Mouse (Mus musculus) B cell, adult 2 months (primary cell): ENCODE data around the gene Matn1.
A peak's percentile ranks its signal among the peaks of the same experiment; 100 is the strongest.

ENCODE experiments used
- DNase-seq, 2 experiments: peaks; one replicate each; pipeline ENCODE4 v3.0.0; 2022

The Matn1 gene

DNA sequence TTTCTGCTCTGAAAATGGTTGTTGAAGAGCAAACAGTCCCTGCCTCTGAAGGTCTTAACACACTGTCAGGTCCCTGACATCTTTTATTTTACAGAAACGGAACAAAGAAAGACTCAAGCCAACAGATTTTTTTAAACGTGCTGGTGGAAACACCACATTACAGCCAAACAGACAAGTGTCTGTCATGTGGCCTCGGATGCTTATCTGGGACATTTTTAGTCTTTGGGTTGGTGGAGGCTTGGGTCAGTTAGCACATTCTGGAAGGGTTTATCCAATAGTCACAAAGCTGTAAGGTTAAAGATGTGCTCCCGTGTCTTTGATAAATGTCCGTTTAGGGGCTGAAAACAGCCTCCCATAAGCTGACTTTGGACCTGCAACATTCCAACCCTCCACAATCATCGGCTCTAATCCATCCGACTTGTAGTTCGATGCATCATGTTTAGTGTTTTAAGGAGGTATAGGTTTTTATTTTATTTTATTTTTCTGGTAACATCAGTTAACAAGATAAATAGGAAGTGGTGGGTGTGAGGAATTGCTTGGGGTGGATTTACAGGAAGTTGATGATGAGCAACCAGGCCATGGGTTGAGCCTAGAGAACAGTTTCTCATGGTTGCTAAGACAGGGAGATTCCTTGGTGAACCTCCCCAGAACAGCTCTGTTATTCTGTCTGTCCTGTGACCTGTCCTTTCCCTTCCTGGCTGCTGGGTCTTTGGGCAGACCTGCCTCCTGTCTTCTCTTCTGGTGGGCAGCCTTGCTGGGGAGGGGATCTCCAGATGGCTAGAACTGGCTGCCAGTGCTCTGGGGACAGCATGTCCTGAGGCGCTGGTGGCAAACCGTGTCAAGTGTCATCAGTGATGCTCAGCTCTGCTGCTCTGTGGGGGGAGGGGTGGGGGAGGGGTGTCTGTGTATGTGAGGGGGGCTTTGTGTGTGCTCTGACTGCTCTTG is 25.1 kb upstream of the Matn1 start:
- peak; percentile 47 to 48 for DNase-seq

DNA sequence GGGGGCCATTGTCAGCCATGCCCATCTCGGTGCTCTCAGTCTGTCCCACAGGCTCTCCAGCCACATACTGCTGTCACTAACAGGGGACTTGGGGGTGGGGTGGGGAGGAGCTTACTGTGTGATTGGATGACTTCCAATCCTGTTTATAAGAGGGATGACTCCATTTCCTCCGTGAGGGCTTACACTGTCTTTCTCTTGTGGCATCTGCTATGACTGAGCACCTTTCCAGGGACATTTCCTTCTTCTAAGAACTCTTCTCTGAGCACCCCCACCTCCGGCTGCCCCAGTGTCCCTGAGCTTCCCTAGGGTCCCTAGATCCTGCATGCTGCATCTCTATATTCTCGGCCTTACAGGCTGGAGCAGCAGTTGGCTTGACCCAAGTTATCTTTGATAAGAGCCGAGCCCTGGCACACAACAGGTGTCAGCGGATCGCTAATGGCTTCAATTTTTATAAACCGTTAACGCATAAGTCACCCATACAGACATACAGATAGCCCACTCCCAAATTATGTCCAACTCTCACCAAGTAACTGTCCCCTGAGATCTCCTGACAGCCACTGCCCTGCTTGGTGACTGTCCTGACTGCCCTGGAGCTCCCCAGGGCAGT is 24.3 kb upstream of the Matn1 start:
- DNase-seq, result no peak

DNA sequence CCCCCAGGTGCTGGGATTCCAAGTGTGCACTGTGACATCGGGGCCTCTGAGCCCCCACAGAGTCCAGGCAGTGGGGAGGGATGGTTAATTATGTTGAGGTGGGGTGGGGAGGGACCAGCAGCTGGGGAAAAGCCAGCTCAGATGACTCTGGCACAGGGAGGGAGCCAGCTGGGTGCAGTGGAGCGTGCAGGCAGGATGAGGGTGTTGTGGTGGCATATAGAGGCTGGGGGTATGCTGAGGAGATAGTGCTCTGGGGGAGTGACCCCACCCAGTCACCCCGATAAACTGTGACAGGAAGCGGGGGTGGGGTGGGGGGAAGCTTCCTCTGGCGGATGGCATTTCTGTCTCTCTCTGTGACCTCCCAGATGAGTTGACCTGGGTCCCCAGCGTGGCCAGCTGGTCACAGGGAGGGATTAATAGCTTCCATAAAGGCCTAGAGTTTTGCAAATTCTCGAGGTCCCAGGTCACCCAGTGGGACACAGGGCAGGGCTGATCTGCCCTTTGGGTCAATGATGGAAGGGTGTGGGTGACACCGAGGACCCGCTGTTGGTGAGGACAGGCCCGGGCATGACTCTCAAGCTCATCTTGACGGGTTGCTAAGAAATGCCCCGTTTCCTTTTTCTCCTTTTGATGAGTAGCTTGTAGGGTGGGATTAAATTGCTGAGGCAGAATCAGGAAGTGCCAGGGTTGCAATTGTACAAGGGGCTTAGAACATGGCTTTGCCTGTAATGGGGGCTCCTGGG is 23.1 kb upstream of the Matn1 start:
- peak; percentile 79 to 82 for DNase-seq

DNA sequence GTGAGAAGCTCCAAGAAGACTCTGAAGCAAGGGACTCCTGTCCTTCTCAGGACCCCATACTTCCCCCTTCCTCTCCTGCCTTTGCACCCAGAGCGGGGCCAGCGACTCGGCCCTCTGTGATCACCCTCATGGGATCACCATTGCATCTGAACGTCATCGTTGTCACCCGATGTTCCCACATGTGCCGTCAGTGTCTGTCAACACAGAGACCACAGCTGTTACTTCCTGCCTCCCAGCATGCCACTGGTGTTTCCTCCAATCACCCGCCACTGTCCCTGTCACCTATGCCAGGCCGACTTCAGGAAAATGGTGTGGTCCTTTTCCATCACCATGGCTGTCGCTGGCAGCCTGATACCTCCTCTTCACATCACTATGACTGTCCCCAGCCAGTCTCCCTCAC is 22.2 kb upstream of the Matn1 start:
- DNase-seq, result peak; percentile 55 to 62

DNA sequence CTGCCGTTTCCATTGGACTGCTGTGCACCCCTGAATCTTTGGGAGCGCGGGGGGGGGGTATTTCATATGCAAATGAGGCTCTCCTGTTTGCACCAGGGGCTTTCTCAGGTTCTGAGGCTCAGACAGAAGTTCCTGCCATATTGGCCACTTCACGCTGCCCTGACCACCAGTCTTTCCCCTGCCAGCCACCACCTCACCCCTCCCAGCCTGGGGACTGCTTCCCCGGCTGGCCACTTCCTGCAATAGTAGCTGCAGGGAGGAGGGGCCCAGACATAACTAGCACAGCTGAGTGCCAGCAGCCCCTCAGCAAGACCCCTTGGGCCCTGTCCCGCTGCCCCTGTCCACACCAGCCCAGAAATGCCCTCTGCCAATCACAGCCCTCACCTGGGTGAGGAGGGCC is 17.9 kb upstream of the Matn1 start:
- no peak for DNase-seq

DNA sequence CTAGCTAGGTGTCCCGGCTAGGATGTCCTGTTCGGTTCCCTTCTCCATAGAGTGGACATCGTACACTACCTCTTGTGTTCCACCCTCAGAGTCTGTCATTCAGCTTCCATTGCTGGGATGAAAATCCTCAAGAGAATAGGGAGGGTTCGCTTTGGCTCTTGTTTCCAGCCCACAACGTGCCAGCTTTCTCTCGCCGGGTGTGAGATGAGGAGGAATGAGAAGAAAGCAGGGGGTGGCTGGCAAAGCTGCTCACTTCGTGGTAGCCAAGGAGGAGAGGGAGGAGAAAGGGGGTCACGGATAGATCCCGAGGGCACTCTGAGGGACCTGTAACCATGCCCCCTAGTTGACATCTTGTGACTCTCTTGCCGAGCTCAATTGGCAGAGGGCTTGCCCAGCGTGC is 16.4 kb upstream of the Matn1 start:
- DNase-seq, result no peak

DNA sequence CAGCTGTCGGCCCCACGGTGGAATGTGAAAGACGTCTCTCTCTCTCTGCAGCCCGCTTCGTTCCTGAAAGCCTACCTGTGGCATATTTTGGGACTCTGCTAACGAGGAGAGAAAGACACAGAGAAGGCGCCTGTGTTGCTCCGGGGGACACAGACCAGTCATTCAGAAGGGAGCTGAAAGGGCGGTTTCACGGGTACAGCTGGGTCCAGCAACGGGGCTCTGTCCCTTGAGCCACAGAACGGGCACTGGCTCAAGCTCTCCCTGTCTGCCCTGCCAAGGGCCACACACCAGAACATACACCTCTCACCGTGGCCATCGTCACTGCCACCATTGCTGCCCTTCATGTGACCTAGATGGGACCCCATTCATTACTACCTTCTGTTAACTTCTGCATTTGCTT is 1.5 kb upstream of the Matn1 start:
- no peak for DNase-seq

DNA sequence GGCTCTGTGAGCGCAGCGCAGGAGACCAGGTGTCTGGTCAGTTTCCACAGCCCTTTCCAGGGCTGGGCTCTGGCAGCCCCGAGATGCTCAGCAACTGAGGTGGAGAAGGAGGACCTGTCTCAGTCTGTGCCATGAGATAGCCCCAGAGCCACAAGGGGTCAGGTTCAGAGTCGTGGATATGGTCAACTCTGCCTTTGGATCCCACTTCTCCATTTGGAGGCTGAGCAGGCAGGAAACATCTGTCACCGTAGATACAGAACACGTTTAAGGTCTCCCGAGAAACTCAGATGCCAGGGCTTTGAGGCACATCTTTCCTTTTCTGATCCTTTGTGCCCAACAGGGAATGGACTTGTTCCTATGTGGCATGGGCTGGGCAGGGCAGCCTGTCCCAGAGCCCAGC is 594 bp downstream of the Matn1 start:
- no peak for DNase-seq

DNA sequence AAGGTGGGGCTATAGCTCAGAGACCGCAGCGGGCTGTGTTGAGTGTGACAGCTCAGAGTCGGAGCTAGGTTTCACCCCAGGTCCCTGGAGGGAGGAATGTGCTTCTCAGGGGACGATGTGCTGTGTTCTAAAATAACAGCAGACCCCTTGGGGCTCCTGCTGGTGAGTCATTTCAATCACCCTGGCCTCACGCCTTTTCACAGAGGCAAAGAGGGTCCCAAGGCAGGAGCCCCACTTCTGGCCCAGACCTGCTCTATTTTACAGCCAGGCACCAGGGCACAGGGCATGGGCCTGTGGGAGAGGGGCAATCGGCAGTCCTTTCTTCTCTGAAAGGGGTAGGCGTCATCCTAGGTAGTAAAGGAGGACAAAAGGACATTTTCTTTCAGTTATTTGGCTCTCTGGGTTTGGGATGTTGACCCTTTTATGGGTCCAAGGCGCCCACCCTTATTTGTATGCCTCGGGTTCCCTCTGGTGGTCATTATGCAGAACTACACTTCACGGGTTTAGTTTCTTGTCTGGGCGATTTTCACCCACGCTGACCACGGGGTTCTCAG is 3.0 kb downstream of the Matn1 start:
- DNase-seq, result peak; percentile 66 to 67

DNA sequence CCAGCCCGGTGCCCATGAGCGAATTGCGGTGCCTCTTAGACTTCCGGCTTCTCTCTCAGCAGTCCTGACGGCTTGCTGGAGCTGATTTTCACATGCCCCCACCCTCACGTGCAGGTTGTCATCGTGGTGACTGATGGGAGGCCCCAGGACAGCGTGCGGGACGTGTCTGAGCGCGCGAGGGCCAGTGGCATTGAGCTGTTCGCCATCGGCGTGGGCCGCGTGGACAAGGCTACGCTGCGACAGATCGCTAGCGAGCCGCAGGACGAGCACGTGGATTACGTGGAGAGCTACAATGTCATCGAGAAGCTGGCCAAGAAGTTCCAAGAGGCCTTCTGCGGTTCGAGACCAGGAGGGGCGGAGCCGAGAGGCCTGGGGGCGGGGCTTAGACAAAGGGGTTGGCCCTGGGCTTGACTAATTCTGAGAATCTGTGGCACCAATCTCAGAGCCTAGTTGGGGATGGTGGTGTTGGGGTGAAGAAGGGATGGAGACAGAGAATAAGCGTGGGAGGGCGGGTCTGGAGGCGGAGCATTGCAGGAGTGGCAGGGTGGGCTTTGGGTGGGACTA is 5.7 kb downstream of the Matn1 start:
- no peak for DNase-seq

DNA sequence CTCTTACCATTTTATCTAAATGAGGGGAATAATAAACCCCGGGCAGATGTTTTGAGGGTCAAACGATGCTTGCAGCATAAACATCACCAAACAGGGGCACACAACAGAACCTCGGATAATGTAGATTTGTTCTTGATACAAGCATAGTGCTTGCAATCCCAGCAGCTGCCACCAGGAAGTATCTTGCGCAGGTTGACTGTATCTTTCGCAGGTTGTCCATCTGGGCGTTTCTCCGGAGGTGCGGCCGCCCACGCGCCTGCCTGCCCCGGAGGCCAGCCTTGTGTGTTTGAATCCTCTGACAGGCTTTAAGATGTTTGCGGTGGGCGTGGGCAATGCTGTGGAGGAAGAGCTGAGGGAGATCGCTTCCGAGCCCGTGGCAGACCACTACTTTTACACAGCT is 8.3 kb downstream of the Matn1 start:
- peak; percentile 59 to 61 for DNase-seq

DNA sequence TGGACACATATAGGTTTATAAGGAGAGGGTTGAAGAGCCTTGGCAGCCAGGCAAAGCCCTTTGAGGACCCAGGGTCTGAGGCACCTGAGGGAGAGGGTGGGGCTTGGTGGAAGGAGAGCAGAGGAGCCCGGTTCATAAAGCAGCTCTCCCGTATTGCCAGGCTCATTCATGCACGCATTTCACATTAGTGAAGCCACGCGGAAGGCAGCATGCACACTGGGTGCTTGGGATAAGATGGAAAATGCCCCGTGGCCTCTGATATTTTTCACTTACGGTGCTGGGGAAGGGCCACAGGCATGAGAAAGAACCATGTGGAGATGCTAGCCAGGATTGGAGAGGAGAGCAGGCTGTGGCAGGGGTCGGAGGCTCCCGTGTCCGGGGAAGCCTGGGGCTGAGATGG is 13.0 kb downstream of the Matn1 start:
- no peak for DNase-seq

DNA sequence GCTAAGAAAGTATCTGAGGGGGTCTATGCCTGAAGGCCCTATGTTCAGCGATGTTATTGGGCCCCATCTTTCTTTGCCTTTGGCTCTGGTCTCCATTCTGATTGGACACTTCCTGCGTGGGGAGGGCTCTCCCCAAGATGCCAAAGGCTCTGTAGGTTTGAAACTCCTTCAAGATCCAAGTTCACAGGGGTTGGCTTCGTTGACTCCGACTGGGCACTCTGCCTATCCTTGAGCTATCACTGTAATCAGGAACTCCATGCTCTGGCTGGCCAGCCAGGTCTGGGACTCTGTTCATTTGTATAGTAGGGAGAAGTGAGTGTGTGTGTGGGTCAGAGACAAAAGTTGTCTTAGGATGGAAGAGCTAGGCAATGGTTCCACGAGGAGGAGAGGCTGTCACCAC is 14.6 kb downstream of the Matn1 start:
- no peak for DNase-seq

DNA sequence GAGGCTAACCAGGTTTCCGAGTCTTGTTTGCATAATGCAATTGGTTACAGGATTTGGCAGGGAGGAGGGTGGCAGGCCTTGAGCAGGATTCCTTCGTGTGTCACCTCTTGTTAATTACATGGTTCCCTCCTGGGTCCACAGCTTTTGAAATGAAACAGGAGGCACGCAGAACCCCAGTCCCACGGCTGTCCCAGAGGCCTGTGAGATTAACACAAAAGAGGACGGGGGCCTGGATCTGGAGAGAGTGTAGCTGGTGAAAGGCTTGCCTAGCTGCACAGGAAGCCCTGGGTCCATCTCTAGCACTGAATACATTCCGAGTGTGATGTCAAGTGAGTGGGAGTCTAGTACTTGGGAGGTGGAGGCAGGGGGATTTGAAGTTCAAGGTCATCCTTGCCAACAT is 15.5 kb downstream of the Matn1 start:
- no peak for DNase-seq

DNA sequence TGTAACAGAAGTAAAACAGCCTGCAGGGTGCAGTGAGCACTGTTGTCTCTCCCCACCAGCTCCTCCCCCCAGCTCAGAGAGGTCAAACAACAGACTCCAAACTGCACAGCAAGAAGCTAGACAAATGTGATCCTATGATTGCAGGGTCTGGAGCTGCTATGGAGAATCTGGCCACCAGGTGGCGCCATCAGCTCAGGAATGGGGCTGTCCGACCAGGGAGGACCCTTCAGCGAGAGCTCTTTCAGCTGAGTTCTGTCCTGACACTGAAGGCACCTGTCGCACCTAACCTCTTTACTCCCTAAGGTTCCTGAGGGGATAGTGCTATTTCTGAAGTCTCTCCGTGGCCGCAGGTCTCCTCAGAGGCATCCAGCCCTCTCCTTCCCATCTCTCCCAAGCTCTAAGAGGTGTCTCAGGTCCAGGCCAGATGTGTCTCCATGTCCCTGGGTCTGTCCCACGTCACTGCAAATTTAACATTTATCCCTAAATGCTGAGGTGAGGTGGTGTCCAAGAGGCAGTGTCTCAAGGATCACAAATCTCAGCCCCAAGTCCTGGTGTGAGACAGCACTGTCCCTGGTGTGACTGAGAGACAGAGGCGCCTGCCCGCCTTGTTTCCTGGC is 16.0 kb downstream of the Matn1 start:
- peak; percentile 89 for DNase-seq

DNA sequence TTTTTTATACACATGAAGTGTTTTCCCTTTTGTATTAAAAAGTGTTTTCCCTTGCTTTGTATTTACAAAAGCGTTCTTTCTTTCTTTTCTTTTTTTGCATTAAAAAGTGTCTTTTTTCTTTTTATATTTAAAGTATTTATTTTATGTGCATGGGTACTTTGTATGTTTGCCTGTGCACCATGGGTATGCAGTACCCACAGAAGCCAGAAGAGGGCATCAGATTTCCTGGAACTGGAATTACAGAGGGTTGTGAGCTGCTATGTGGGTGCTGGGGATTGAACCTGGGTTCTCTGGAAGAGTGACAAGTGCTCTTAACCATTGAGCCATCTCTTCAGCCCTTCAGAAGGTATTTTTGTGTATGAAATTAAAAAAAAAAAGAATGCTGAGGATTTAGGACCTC is 27.1 kb downstream of the Matn1 start:
- peak in 1 of 2 experiments; percentile 12 for DNase-seq

DNA sequence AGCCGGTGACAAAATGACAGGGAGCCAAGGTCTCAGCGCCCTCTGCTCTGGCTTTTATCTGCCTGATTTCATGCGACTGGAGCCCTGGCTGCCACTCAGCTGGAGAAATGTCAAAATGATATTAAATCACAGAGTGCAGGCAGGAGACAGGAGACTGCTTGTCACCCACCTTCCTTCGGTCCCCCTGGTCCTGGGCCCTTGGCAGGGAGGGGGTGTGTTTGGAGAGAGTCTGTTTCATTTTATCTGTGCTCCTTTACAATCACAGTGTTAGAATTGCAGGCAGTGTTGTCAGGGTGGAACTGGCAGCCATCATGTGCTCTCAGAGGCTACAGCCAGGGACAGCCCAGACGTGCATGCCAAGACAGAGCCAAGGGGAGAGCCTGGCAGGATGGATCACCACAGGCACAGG is 28.2 kb downstream of the Matn1 start:
- DNase-seq, result no peak

DNA sequence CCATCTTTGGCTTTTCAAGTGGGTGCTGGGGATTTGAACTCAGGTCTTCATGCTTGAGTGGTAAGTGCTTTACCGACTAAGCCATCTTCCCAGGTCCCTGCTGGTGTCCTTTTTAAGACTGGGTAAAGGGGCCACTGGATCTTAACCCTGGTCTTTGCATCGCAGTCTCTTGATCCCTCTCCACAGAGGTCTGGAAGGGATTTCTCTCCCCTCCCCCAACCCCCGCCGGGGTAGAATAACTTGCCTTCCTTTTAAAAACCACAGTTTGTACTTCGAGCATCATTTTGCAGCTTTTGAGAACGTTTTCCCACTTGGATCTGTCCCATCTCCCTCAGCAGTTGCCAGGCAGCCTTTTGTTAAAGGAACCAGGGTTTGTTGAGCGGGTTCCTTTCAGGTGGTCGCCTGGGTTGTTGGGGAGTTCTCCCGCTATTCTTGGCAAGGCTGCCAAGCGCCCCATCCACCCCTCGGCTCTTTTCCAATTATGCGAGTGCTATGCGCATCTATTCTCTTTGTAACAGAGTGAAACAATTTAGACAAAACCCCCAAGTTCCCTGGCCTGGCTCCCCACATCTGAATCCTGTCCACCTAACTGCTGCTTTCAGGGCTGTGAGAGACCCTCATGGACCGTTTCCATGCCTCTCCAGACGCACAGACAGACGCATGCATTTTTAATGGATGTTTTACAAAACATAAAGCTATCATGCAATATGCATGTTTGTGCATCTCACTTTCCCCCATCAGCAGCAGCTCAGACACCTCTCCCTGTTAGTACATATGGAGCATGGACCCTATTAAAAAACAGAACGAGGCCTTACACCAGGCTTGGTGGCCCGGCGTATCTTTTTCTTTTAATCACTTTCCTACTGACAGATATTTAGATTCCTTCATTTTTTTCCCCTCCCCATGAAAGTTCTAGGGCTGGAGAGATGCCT is 29.4 kb downstream of the Matn1 start:
- no peak for DNase-seq

DNA sequence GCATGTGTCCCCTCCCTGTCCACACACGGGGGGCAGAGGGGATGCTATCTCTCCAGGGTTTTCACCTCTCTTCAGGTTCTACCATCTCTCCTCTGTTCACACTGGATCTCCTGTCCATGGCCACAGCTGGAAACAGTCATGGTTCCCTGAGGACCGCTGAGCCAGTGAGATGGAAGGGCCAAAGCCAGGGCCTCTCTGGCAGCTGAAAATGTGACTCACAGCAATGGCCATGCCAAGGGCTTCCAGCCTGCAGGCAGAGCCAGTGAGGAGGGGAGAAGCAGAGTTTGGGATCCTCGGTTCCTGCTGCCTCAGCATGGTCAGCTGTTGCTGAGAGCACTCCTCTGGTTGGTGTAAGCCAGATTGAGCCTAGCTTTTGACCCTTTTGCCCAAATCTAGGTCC is 34.8 kb downstream of the Matn1 start:
- DNase-seq, result no peak

DNA sequence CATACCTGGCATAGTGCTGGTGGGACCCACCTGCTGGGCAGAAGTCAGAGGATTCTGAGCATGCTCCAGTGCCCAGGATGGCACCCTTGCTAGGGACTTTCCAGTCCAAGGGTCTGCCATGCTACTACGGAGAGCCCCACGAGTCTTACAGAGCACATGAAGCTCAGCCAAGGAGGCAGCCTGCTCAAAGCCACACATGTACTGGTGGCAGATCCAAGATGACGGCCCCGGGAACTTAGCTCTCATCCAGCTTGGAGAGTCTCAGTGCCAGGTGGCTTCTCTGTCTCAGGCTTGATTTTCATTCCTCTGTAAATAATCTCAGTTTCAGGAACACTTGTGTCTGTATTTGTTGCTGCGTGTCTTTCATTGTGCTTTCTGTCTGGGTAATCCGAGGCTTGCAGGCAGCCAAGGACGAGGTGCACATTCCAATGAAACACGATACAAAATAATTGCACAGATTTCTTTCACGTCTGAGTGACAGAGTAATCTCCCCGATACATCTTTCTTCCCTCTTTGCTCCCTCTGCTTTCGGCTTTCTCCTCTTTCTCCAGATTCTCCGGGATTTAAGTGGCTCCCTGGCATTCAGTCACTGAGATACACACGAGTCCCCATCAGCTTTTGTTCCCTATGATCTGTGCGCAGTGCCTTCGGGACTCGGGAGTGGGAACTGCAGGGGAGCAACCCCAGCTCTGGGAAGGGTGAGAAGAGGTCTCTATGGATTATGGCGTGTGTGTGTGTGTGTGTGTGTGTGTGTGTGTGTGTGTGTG is 40.4 kb downstream of the Matn1 start:
- no peak for DNase-seq

DNA sequence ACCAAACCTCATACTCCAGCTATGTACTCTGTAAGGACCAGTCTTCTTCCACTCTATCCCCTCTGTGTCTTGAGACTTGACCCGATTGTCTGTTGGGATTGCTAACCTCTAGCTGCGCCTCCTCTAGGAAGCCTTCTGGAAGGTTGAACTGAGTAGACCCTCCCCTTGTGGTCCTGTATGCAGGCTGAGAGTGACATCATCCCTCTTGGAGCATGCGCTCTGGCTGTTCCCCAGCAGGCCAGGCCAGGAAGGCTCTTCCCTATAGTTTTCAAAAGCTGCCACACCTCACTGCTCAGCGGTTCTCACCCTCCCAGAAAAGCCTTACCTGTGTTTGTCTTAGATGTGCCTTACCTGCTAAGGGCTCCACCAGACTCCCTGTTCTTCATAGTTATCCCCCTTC is 42.9 kb downstream of the Matn1 start:
- no peak for DNase-seq
